Mouse (Mus musculus) cerebellum, adult 2 months (tissue): ENCODE results near the gene 4931409K22Rik. TPM values are rescaled to one million over a fixed set of nuclear protein-coding genes. Genes with fewer than 3 reads are reported as not detected.
A peak's percentile ranks its signal among the peaks of the same experiment; 100 is the strongest.

ENCODE experiments used
- DNase-seq, 2 experiments: peaks; one replicate each; pipeline ENCODE4 v3.0.0; 2021
- H3K27ac ChIP-seq: fragments of 200-500 bp; 2 replicates; pipeline ENCODE4 v1.5.1; 2012; ENCODE audit warnings: low read length, control low read depth, inconsistent platforms; ENCODE audit not compliant: insufficient read depth
- H3K27me3 ChIP-seq: fragments of 200-500 bp; 2 replicates; pipeline ENCODE4 v1.6.1; 2012; ENCODE audit warnings: inconsistent platforms, mild to moderate bottlenecking, low read length, moderate library complexity; ENCODE audit not compliant: control insufficient read depth, insufficient read depth
- H3K4me1 ChIP-seq: fragments of 200-500 bp; 2 replicates; pipeline ENCODE4 v1.6.1; 2011; ENCODE audit warnings: low read length; ENCODE audit not compliant: control insufficient read depth, insufficient read depth
- H3K4me3 ChIP-seq: fragments of 200-500 bp; replicated peaks from 2 replicates; pipeline ENCODE3; 2011; ENCODE audit warnings: mild to moderate bottlenecking, low read depth, low read length, control low read depth; ENCODE audit not compliant: insufficient read depth
- CTCF ChIP-seq: fragments of 200-500 bp; IDR thresholded peaks from 2 replicates; pipeline ENCODE4 v1.5.1; 2011; ENCODE audit warnings: low read depth, mild to moderate bottlenecking, control low read depth, low read length, moderate library complexity, borderline replicate concordance; ENCODE audit not compliant: insufficient read depth
- POLR2A ChIP-seq: fragments of 200-500 bp; IDR thresholded peaks from 2 replicates; pipeline ENCODE4 v1.6.1; 2011; ENCODE audit warnings: low read length, control low read depth, borderline replicate concordance; ENCODE audit not compliant: insufficient read depth
- WGBS: fragments of 180-500 bp; shearing (Covaris S2); methylation state at CpG from one replicate; pipeline ENCODE4 v1.1.7; 2018; 5-methylcytosine and 5-hydroxymethylcytosine counted together
- polyA plus RNA-seq: library from polyadenylated mRNA; depleted of rRNA; stranded (reverse); fragments of >200 nt; gene quantifications from 2 replicates; pipeline ENCODE4 v1.2.3, GENCODE M21; 2012

The 4931409K22Rik gene
- polyA plus RNA-seq, 1 experiment: not detected

GRCm38 (mm10) chr5:24540387-24541143, 16.0 kb downstream of the 4931409K22Rik start, which contains the start of gene Asb10:
TSS of gene Asb10 (minus strand) at chr5:24540978.
- Histone ChIP-seq H3K27ac (no peak within 1 kb of the TSS), H3K4me3 (no peak within 1 kb of the TSS), H3K27me3 (no peaks in the 10 kb centered on the region), H3K4me1 (no peaks in the 10 kb centered on the region)
- WGBS: 36% methylated on average over 14 of the region's 14 CpGs
- DNase-seq: no peak
- no peak for TF ChIP-seq POLR2A
- no peak for TF ChIP-seq CTCF

GRCm38 (mm10) chr5:24539571-24540296, 16.9 kb downstream of the 4931409K22Rik start:
- no peak overlapping the region for H3K4me3 ChIP-seq
- no peak overlapping the region for H3K27ac ChIP-seq
- WGBS: 74% methylated on average over 22 of the region's 22 CpGs
- DNase-seq: no peak
- TF ChIP-seq POLR2A (no peak), CTCF (no peak)
- no peaks in the 10 kb centered on the region for H3K27me3 ChIP-seq
- H3K4me1 ChIP-seq: no peaks in the 10 kb centered on the region

GRCm38 (mm10) chr5:24537618-24538017, 19.0 kb downstream of the 4931409K22Rik start:
- no peaks in the 10 kb centered on the region for H3K4me1 ChIP-seq
- H3K4me3 ChIP-seq: no peak overlapping the region
- H3K27me3 ChIP-seq: no peaks in the 10 kb centered on the region
- TF ChIP-seq POLR2A: no peak
- TF ChIP-seq CTCF: no peak
- no peak for DNase-seq
- 24% methylated on average over 16 of the region's 16 CpGs for WGBS
- no peak overlapping the region for H3K27ac ChIP-seq

- Histone ChIP-seq H3K27me3 (no peaks in the 10 kb centered on the region), H3K4me1 (no peaks in the 10 kb centered on the region), H3K4me3 (no peak overlapping the region), H3K27ac (no peak overlapping the region)
- DNase-seq: no peak
- TF ChIP-seq CTCF: no peak
- TF ChIP-seq POLR2A: no peak
- WGBS: 76% methylated on average over 5 of the region's 5 CpGs
Observed at GRCm38 (mm10) chr5:24536511-24536910, 20.1 kb downstream of the 4931409K22Rik start.

GRCm38 (mm10) chr5:24535731-24536130, 20.9 kb downstream of the 4931409K22Rik start:
- TF ChIP-seq POLR2A (no peak), CTCF (no peak)
- WGBS: 65% methylated on average over 3 of the region's 3 CpGs
- no peaks in the 10 kb centered on the region for H3K4me1 ChIP-seq
- no peaks in the 10 kb centered on the region for H3K27me3 ChIP-seq
- no peak overlapping the region for H3K4me3 ChIP-seq
- H3K27ac ChIP-seq: no peak overlapping the region
- no peak for DNase-seq

GRCm38 (mm10) chr5:24534292-24534691, 22.3 kb downstream of the 4931409K22Rik start:
- TF ChIP-seq POLR2A (no peak), CTCF (0 out of 2 replicates have a peak, but pooled peaks have one; percentile 6)
- WGBS: 56% methylated on average over 5 of the region's 5 CpGs
- Histone ChIP-seq H3K4me1 (no peaks in the 10 kb centered on the region), H3K4me3 (no peak overlapping the region), H3K27me3 (no peaks in the 10 kb centered on the region), H3K27ac (no peak overlapping the region)
- no peak for DNase-seq

GRCm38 (mm10) chr5:24533391-24533790, 23.2 kb downstream of the 4931409K22Rik start:
- TF ChIP-seq CTCF (no peak), POLR2A (no peak)
- Histone ChIP-seq H3K27ac (no peak overlapping the region), H3K27me3 (no peaks in the 10 kb centered on the region), H3K4me1 (no peaks in the 10 kb centered on the region), H3K4me3 (no peak overlapping the region)
- WGBS: 68% methylated on average over 11 of the region's 11 CpGs
- no peak for DNase-seq
